Mouse (Mus musculus) forebrain, embryonic 10.5 days (tissue): ENCODE measurements at regions not wholly inside any gene's neighbourhood (a gene's known extent, or its start where the extent isn't known, plus 50 kb on each side); places are given as distances from the start of the nearest gene placed in this dataset.
"Not testable (repeated sequence)": the region's sequence is repeated elsewhere in the genome, so short reads cannot be mapped to it uniquely, and the experiment has no call there.

Source experiments
- DNase-seq: peaks from one replicate; pipeline ENCODE4 v3.0.0-alpha.2; 2017; ENCODE audit warnings: low spot score; ENCODE audit errors: extremely low spot score
- H3K27ac ChIP-seq: fragments of 300-500 bp; sonication (generic); 2 replicates; pipeline ENCODE4 v1.5.1; 2016; ENCODE audit warnings: mild to moderate bottlenecking
- H3K27me3 ChIP-seq: fragments of 300-500 bp; sonication (generic); 2 replicates; pipeline ENCODE4 v1.6.1; 2016; ENCODE audit warnings: mild to moderate bottlenecking; ENCODE audit not compliant: poor library complexity, severe bottlenecking
- H3K36me3 ChIP-seq: fragments of 300-500 bp; sonication (generic); replicated peaks from 2 replicates; pipeline ENCODE4 v1.6.1; 2016; ENCODE audit warnings: mild to moderate bottlenecking, moderate library complexity
- H3K4me1 ChIP-seq: fragments of 300-500 bp; sonication (generic); 2 replicates; pipeline ENCODE4 v1.6.1; 2016
- H3K4me3 ChIP-seq: fragments of 300-500 bp; sonication (generic); 2 replicates; pipeline ENCODE4 v1.5.1; 2016; ENCODE audit warnings: mild to moderate bottlenecking, moderate library complexity
- H3K9me3 ChIP-seq: fragments of 300-500 bp; sonication (generic); 2 replicates; pipeline ENCODE4 v1.6.1; 2016; ENCODE audit warnings: mild to moderate bottlenecking, moderate library complexity
- WGBS: fragments of 180-500 bp; shearing (Covaris S2); methylation state at CpG from one replicate; pipeline ENCODE4 v1.1.7; 2016; 5-methylcytosine and 5-hydroxymethylcytosine counted together

GRCm38 (mm10) chr6:89121746-89122070, 219.7 kb downstream of the Tpra1 start:
- no peak for DNase-seq
- H3K27me3 ChIP-seq, result peaks cover 14% of the 10 kb centered on the region; the same call in 1 of the 2 replicates
- H3K9me3 ChIP-seq, result no peaks in the 10 kb centered on the region
- H3K4me3 ChIP-seq, result no peak overlapping the region
- no peak overlapping the region for H3K27ac ChIP-seq
- peaks cover 22% of the 10 kb centered on the region for H3K4me1 ChIP-seq
- H3K36me3 ChIP-seq, result no peaks in the 10 kb centered on the region
- WGBS, result 68% methylated on average over 3 of the region's 3 CpGs

DNA sequence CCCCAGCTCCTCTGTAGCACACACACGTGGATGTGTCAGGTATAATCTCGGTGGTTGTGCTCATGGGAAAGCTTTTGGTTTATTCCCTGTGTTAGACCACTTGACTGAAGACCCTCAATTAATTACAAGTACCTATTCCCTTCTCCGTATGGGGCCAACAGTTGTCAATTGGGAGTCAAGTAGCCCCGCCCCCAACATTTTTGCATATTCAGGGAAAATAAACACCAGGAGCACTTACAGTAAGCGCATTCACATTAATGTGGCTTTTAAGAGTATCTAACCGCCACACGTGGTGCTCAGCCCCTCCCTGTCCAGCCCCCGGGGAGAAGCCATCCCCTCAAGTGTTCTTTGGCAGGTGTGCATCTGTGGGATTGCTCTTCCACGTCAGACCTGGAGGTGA, 223.9 kb downstream of the Tpra1 start:
- WGBS, result 65% methylated on average over 9 of the region's 9 CpGs
- Histone ChIP-seq H3K27ac (no peak overlapping the region), H3K4me1 (peaks cover 21% of the 10 kb centered on the region), H3K27me3 (peaks cover 14% of the 10 kb centered on the region; the same call in 1 of the 2 replicates), H3K36me3 (no peaks in the 10 kb centered on the region), H3K4me3 (no peak overlapping the region), H3K9me3 (no peaks in the 10 kb centered on the region)
- no peak for DNase-seq

DNA sequence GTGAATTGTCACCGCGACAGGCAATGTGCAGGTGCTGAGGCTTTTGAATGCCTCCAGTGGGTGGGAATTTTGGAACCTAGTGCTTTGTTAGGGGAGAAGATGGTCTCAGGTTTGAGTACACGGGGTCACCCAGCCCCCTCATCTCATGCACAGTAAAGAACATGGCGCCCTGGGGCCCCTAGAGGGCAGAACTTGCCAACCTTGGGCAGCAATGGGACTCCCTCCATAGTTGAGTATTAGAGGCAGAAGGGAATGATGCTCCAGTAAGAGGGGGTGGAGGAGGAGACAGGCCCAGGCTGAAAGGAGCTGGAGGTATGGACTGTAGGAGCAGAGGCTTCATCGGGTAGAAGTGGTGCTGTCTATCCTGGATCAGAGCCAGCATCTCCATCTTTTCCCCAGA, 226.1 kb downstream of the Tpra1 start:
- H3K27me3 ChIP-seq, result peaks cover 14% of the 10 kb centered on the region; the same call in 1 of the 2 replicates
- not testable (repeated sequence) for H3K27ac ChIP-seq, DNase-seq, H3K4me3 ChIP-seq, H3K9me3 ChIP-seq, H3K4me1 ChIP-seq, H3K36me3 ChIP-seq
- WGBS, result 62% methylated on average over 5 of the region's 5 CpGs

- Histone ChIP-seq H3K27me3 (no peaks in the 10 kb centered on the region), H3K9me3 (no peaks in the 10 kb centered on the region), H3K4me3 (no peak overlapping the region), H3K4me1 (no peaks in the 10 kb centered on the region), H3K36me3 (no peaks in the 10 kb centered on the region), H3K27ac (no peak overlapping the region)
- WGBS, result 74% methylated on average over 3 of the region's 3 CpGs
- DNase-seq, result no peak
Measured at GRCm38 (mm10) chr6:89140469-89140868, 222.0 kb downstream of the Plxna1 start.

DNA sequence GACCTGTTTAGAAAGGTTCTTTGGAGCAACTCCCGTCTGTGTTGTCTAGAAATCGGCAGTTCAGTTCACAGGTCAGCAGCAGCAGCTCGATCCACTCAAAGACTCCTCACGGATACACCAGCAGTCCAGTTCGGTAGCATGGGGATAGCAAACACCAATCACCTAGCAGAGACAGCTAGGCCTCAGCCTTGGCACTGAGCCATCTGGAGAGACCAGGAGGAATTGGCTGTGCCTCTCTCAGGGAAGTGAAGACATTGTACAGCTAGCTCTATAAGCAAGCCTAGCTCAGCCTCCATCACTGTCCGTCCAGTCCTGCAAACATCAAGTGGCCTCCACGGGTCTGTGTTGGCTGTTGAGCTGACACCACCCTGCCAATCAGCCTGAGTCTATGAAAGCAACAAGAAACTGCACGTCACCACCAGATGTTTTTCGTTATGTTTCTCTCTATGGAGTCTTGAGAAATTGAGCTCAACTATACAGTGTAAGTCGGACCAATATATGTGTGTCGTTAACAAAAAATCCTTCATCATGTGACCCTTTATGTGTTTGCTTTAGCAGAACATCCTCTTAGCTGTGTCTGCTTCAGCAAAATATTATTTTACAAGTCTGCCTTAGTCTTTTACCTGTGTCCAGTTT, 209.3 kb downstream of the Plxna1 start:
- Histone ChIP-seq H3K4me3 (no peak overlapping the region), H3K36me3 (no peaks in the 10 kb centered on the region), H3K27ac (no peak overlapping the region), H3K9me3 (peaks cover 4% of the 10 kb centered on the region; the same call in 1 of the 2 replicates), H3K27me3 (no peaks in the 10 kb centered on the region), H3K4me1 (peaks cover 8% of the 10 kb centered on the region)
- 85% methylated on average over 11 of the region's 11 CpGs for WGBS
- no peak for DNase-seq

- Histone ChIP-seq H3K27me3 (no peaks in the 10 kb centered on the region), H3K4me1 (peaks cover 13% of the 10 kb centered on the region), H3K36me3 (no peaks in the 10 kb centered on the region), H3K27ac (no peak overlapping the region), H3K9me3 (peaks cover 4% of the 10 kb centered on the region; the same call in 1 of the 2 replicates), H3K4me3 (no peak overlapping the region)
- WGBS, result 96% methylated on average over 1 of the region's 1 CpGs
- no peak for DNase-seq
Measured at GRCm38 (mm10) chr6:89157501-89157900, 204.9 kb downstream of the Plxna1 start.

DNA sequence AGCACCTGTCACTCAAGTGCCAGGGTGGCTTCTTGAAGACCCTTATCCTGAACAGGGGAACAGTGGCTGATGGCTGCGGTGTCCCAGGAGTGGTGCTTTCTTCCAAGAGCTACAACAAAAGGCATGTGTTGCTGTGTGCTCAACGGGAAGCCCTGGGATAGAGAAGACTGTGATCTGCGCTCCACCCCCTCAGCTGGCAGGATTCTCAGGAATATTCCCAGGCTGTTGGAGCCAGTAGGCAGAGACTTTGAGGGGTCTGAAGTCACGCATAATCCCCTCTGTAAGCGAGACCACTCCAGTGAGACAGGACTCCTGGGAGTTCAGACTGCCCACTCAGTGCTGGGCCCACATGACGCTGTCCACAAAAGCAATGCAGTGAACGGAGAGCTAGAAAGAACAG, 202.4 kb downstream of the Plxna1 start:
- WGBS, result 54% methylated on average over 7 of the region's 7 CpGs
- H3K27me3 ChIP-seq, result no peaks in the 10 kb centered on the region
- H3K27ac ChIP-seq, result peak overlapping the region; percentile 53
- no peak for DNase-seq
- H3K4me3 ChIP-seq, result no peak overlapping the region
- H3K4me1 ChIP-seq, result peaks cover 13% of the 10 kb centered on the region
- H3K9me3 ChIP-seq, result peaks cover under 1% of the 10 kb centered on the region; the same call in 1 of the 2 replicates
- H3K36me3 ChIP-seq, result no peaks in the 10 kb centered on the region

- Histone ChIP-seq H3K36me3 (no peaks in the 10 kb centered on the region), H3K27ac (no peak overlapping the region), H3K27me3 (no peaks in the 10 kb centered on the region), H3K4me3 (no peak overlapping the region), H3K9me3 (peaks cover 4% of the 10 kb centered on the region; the same call in 1 of the 2 replicates), H3K4me1 (peaks cover 13% of the 10 kb centered on the region)
- 80% methylated on average over 1 of the region's 1 CpGs for WGBS
- no peak for DNase-seq
Measured at GRCm38 (mm10) chr6:89161746-89162145, 200.7 kb downstream of the Plxna1 start.

GRCm38 (mm10) chr6:89169520-89169919, 192.9 kb downstream of the Plxna1 start:
- Histone ChIP-seq H3K27me3 (no peaks in the 10 kb centered on the region), H3K9me3 (peaks cover 10% of the 10 kb centered on the region; the same call in 1 of the 2 replicates), H3K4me1 (no peaks in the 10 kb centered on the region), H3K4me3 (no peak overlapping the region), H3K27ac (no peak overlapping the region), H3K36me3 (no peaks in the 10 kb centered on the region)
- WGBS, result 78% methylated on average over 2 of the region's 2 CpGs
- no peak for DNase-seq

DNA sequence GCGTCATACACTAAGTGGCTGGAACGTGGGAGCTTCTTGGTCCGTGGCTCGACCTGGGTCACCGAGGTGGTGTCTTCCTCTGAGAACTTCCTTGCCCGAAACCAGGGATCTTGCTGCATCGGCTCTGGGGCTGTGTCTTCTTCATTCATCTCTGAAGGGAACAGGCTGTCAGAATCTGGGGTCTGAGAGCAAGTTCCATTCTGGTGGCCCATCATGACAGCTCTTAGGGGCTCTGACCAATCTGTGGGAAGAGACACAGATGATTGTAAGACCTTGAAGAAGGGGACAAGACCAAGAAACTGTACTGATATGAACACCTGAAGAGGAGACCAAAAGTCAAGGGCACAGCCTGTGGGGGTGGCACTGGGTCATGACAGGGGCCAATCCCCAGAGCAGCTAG, 177.5 kb downstream of the Plxna1 start:
- not testable (repeated sequence) for H3K27me3 ChIP-seq, DNase-seq, H3K4me1 ChIP-seq, H3K4me3 ChIP-seq, H3K36me3 ChIP-seq, H3K27ac ChIP-seq, H3K9me3 ChIP-seq
- 88% methylated on average over 1 of the region's 7 CpGs for WGBS

DNA sequence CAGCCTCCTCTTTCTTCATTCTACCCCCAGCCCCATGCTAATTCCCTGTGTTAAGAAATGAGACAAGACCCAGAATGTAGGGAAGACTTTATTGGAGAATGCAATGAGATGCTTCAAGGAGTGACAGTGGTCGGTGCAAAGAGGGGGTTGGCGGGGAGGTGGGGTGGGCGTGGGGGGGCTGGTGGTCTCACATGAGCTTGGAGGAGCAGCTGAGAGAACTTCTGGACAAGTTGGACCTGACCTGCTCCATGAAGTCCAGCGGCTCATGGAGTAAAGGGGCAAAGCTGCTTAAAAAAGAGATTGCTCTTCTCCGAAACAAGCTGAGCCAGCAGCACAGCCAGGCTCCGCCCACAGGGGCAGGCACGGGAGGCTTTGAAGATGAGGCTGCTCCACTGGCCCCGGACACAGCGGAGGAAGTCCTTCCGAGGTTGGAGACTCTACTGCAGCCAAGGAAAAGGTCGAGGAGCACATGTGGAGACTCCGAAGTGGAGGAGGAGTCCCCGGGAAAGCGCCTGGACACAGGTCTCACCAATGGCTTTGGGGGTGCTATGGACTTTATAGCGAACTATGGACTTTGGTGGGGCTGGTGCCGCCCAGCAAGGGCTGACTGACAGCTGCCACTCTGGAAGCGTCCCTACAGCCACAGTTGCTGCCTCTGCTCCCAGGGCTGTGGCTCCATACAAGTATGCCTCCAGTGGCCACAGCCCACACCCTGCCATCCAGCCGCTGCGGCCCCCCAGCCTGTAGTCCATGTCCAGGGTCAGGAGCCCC, 161.7 kb downstream of the Plxna1 start:
- not testable (repeated sequence) for H3K27me3 ChIP-seq, H3K4me1 ChIP-seq, H3K36me3 ChIP-seq, H3K9me3 ChIP-seq, DNase-seq, H3K27ac ChIP-seq
- WGBS, result 12% methylated on average over 19 of the region's 19 CpGs
- peak overlapping the region; percentile 46 for H3K4me3 ChIP-seq

DNA sequence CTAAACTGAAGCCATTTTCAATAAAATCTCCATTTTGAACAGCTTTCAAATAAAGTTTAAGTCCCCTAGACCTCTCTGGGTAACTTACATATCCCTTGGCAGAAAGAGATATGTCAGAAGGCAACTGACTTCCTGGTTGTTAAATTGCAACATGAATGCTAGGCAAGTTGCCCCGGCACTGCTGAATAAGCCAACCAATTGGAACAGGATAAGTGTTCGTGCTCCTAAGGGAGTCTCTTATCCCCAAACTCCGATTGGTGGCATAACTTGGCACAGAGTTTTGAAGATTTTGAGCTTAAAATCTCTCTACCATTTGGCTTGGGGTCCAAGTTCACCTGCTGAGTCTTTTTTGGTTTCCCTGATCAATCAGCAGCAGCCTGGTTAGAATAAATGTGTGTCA, 147.4 kb downstream of the Plxna1 start:
- Histone ChIP-seq H3K4me1 (peaks cover 19% of the 10 kb centered on the region), H3K9me3 (no peaks in the 10 kb centered on the region), H3K27me3 (no peaks in the 10 kb centered on the region), H3K36me3 (no peaks in the 10 kb centered on the region), H3K4me3 (no peak overlapping the region), H3K27ac (no peak overlapping the region)
- 80% methylated on average over 3 of the region's 3 CpGs for WGBS
- DNase-seq, result no peak

DNA sequence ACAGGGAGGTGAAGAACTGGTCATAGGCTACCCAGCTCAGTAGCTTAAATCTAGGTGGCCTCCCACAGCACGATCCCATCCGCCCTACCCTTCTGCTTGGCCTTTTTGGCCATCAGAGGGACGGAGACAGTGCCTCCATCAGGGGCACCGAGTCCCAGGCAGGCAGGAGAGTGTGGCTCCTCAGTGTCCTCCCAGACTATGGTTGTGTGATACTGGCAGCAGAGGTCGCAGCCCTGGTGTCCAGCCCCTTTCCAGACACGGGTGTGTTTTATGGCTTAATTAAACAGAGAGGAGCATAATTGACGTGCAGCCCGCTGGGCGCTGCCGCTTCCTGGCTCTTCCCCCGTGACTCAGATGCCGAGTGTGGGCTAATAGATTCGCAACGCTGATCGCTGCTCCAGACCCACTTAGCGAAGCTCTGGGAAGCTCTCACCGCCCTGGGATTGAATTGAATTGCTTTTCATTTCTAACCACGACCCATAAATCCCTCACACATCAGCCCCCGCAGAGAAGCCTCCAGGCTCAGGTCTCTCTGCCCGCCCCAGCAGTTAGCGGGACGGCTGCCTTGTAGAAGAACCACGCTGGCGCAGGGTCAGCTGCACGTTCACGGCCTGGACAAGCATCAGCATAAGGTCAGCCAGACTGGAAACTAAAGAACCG, 126.9 kb downstream of the Plxna1 start:
- Histone ChIP-seq H3K27ac (peak overlapping the region; percentile 71), H3K4me1 (peaks cover 43% of the 10 kb centered on the region), H3K36me3 (no peaks in the 10 kb centered on the region), H3K27me3 (peaks cover 26% of the 10 kb centered on the region), H3K9me3 (no peaks in the 10 kb centered on the region), H3K4me3 (peak overlapping the region; percentile 31)
- 21% methylated on average over 27 of the region's 27 CpGs for whole genome bisulfite sequencing
- DNase-seq, result peak; percentile 33
